Mouse (Mus musculus): Measurements from ENCODE around the gene Msln. TPM values are rescaled to one million over a fixed set of nuclear protein-coding genes. Genes with fewer than 3 reads are reported as not detected.
"Not testable (repeated sequence)": the region's sequence is repeated elsewhere in the genome, so short reads cannot be mapped to it uniquely, and the experiment has no call there.

Msln gene
- polyA plus RNA-seq, 1 experiment from 2014 or later = 9.4 TPM

- ATAC-seq (ENCODE audit: low read depth) = no peak
- 80% methylated on average over 10 of the region's 10 CpGs for WGBS
Measured at GRCm38 (mm10) chr17:25744311-25744710, 9.9 kb downstream of the Msln start.

GRCm38 (mm10) chr17:25743831-25744230 is 10.3 kb downstream of the Msln start:
- WGBS = 91% methylated on average over 9 of the region's 9 CpGs
- no peak overlapping the region for H3K27ac ChIP-seq (replicated peaks; ENCODE audit: low read depth, low read length)

More at GRCm38 (mm10) chr17:25744311-25744710, 9.9 kb downstream of the Msln start:
- H3K9me3 ChIP-seq (ENCODE audit: control insufficient read depth, low read length) = no peaks in the 10 kb centered on the region
- H3K9ac ChIP-seq (ENCODE audit: low read depth, low read length) = no peak overlapping the region
- no peak overlapping the region for H3K27ac ChIP-seq (replicated peaks; ENCODE audit: low read depth, low read length)
- no peak overlapping the region for H3K4me2 ChIP-seq (ENCODE audit: low read depth, low read length)
- H3K4me1 ChIP-seq (ENCODE audit: control insufficient read depth, insufficient read depth, low read length) = no peaks in the 10 kb centered on the region
- H3K36me3 ChIP-seq (ENCODE audit: control insufficient read depth, insufficient read depth, low read length) = no peaks in the 10 kb centered on the region
- no peaks in the 10 kb centered on the region for H3K27me3 ChIP-seq (replicated peaks; ENCODE audit: control insufficient read depth, insufficient read depth, low read length)
- no peak for DNase-seq (ENCODE audit: low spot score)
- H3K4me3 ChIP-seq (ENCODE audit: low read depth, low read length) = no peak overlapping the region

GRCm38 (mm10) chr17:25741471-25741870 is 12.7 kb downstream of the Msln start:
- DNase-seq (ENCODE audit: low spot score); ATAC-seq (ENCODE audit: low read depth); H3K9me3 ChIP-seq (ENCODE audit: control insufficient read depth, low read length); H3K36me3 ChIP-seq (ENCODE audit: control insufficient read depth, insufficient read depth, low read length); H3K4me3 ChIP-seq (ENCODE audit: low read depth, low read length); H3K4me1 ChIP-seq (ENCODE audit: control insufficient read depth, insufficient read depth, low read length); H3K27me3 ChIP-seq (replicated peaks; ENCODE audit: control insufficient read depth, insufficient read depth, low read length); H3K9ac ChIP-seq (ENCODE audit: low read depth, low read length); H3K4me2 ChIP-seq (ENCODE audit: low read depth, low read length); H3K27ac ChIP-seq (replicated peaks; ENCODE audit: low read depth, low read length): not testable (repeated sequence)
- WGBS = 66% methylated on average over 12 of the region's 12 CpGs

More at GRCm38 (mm10) chr17:25743831-25744230, 10.3 kb downstream of the Msln start:
- Histone ChIP-seq H3K27me3 (replicated peaks; ENCODE audit: control insufficient read depth, insufficient read depth, low read length) (no peaks in the 10 kb centered on the region), H3K4me2 (ENCODE audit: low read depth, low read length) (no peak overlapping the region), H3K9ac (ENCODE audit: low read depth, low read length) (no peak overlapping the region), H3K4me1 (ENCODE audit: control insufficient read depth, insufficient read depth, low read length) (no peaks in the 10 kb centered on the region), H3K4me3 (ENCODE audit: low read depth, low read length) (no peak overlapping the region), H3K9me3 (ENCODE audit: control insufficient read depth, low read length) (no peaks in the 10 kb centered on the region), H3K36me3 (ENCODE audit: control insufficient read depth, insufficient read depth, low read length) (no peaks in the 10 kb centered on the region)
- no peak for DNase-seq (ENCODE audit: low spot score)
- ATAC-seq (ENCODE audit: low read depth) = no peak

- no peaks in the 10 kb centered on the region for H3K9me3 ChIP-seq (ENCODE audit: control insufficient read depth, low read length)
- H3K4me1 ChIP-seq (ENCODE audit: control insufficient read depth, insufficient read depth, low read length) = no peaks in the 10 kb centered on the region
- H3K36me3 ChIP-seq (ENCODE audit: control insufficient read depth, insufficient read depth, low read length) = no peaks in the 10 kb centered on the region
- H3K9ac ChIP-seq (ENCODE audit: low read depth, low read length) = no peak overlapping the region
- no peak for DNase-seq (ENCODE audit: low spot score)
- H3K27me3 ChIP-seq (replicated peaks; ENCODE audit: control insufficient read depth, insufficient read depth, low read length) = no peaks in the 10 kb centered on the region
- no peak overlapping the region for H3K4me2 ChIP-seq (ENCODE audit: low read depth, low read length)
- WGBS = 70% methylated on average over 7 of the region's 7 CpGs
- H3K27ac ChIP-seq (replicated peaks; ENCODE audit: low read depth, low read length) = no peak overlapping the region
- no peak for ATAC-seq (ENCODE audit: low read depth)
- H3K4me3 ChIP-seq (ENCODE audit: low read depth, low read length) = no peak overlapping the region
Measured at GRCm38 (mm10) chr17:25738861-25739260, 15.3 kb downstream of the Msln start.

GRCm38 (mm10) chr17:25735745-25736144 is 18.4 kb downstream of the Msln start, which contains the start of gene Mslnl:
Mslnl (plus strand) TSS chr17:25736042.
- Histone ChIP-seq H3K4me1 (ENCODE audit: control insufficient read depth, insufficient read depth, low read length) (no peaks in the 10 kb centered on the region), H3K4me2 (ENCODE audit: low read depth, low read length) (no peak within 1 kb of the TSS), H3K4me3 (ENCODE audit: low read depth, low read length) (no peak within 1 kb of the TSS), H3K36me3 (ENCODE audit: control insufficient read depth, insufficient read depth, low read length) (0 out of 2 replicates have a peak, but pooled peaks cover 4% of the 10 kb centered on the region), H3K9me3 (ENCODE audit: control insufficient read depth, low read length) (no peaks in the 10 kb centered on the region), H3K27ac (replicated peaks; ENCODE audit: low read depth, low read length) (no peak within 1 kb of the TSS), H3K9ac (ENCODE audit: low read depth, low read length) (no peak within 1 kb of the TSS), H3K27me3 (replicated peaks; ENCODE audit: control insufficient read depth, insufficient read depth, low read length) (no peaks in the 10 kb centered on the region)
- DNase-seq (ENCODE audit: low spot score) = peak; percentile 46
- ATAC-seq (ENCODE audit: low read depth) = 0 out of 2 replicates have a peak, but pooled peaks have one; percentile 28
- 76% methylated on average over 2 of the region's 3 CpGs for WGBS

GRCm38 (mm10) chr17:25735246-25735645 is 18.9 kb downstream of the Msln start:
- Histone ChIP-seq H3K4me1 (ENCODE audit: control insufficient read depth, insufficient read depth, low read length) (no peaks in the 10 kb centered on the region), H3K27ac (replicated peaks; ENCODE audit: low read depth, low read length) (no peak overlapping the region), H3K9ac (ENCODE audit: low read depth, low read length) (no peak overlapping the region), H3K36me3 (ENCODE audit: control insufficient read depth, insufficient read depth, low read length) (0 out of 2 replicates have a peak, but pooled peaks cover 8% of the 10 kb centered on the region), H3K9me3 (ENCODE audit: control insufficient read depth, low read length) (no peaks in the 10 kb centered on the region), H3K4me2 (ENCODE audit: low read depth, low read length) (no peak overlapping the region), H3K4me3 (ENCODE audit: low read depth, low read length) (no peak overlapping the region), H3K27me3 (replicated peaks; ENCODE audit: control insufficient read depth, insufficient read depth, low read length) (no peaks in the 10 kb centered on the region)
- ATAC-seq (ENCODE audit: low read depth) = no peak
- 71% methylated on average over 5 of the region's 5 CpGs for WGBS
- no peak for DNase-seq (ENCODE audit: low spot score)

- Histone ChIP-seq H3K36me3 (ENCODE audit: control insufficient read depth, insufficient read depth, low read length) (0 out of 2 replicates have a peak, but pooled peaks cover 9% of the 10 kb centered on the region), H3K9me3 (ENCODE audit: control insufficient read depth, low read length) (no peaks in the 10 kb centered on the region), H3K4me3 (ENCODE audit: low read depth, low read length) (no peak overlapping the region), H3K4me1 (ENCODE audit: control insufficient read depth, insufficient read depth, low read length) (peaks cover 6% of the 10 kb centered on the region; the same call in 1 of the 2 replicates), H3K9ac (ENCODE audit: low read depth, low read length) (no peak overlapping the region), H3K27ac (replicated peaks; ENCODE audit: low read depth, low read length) (no peak overlapping the region), H3K27me3 (replicated peaks; ENCODE audit: control insufficient read depth, insufficient read depth, low read length) (no peaks in the 10 kb centered on the region), H3K4me2 (ENCODE audit: low read depth, low read length) (no peak overlapping the region)
- WGBS = 20% methylated on average over 2 of the region's 2 CpGs
- DNase-seq (ENCODE audit: low spot score) (peak; percentile 79), ATAC-seq (ENCODE audit: low read depth) (no peak)
Measured at GRCm38 (mm10) chr17:25732082-25732481, 22.1 kb downstream of the Msln start.

- Histone ChIP-seq H3K9me3 (ENCODE audit: control insufficient read depth, low read length) (no peaks in the 10 kb centered on the region), H3K36me3 (ENCODE audit: control insufficient read depth, insufficient read depth, low read length) (0 out of 2 replicates have a peak, but pooled peaks cover 9% of the 10 kb centered on the region), H3K4me3 (ENCODE audit: low read depth, low read length) (peak overlapping the region; percentile 63), H3K4me2 (ENCODE audit: low read depth, low read length) (peak overlapping the region; percentile 93), H3K27me3 (replicated peaks; ENCODE audit: control insufficient read depth, insufficient read depth, low read length) (no peaks in the 10 kb centered on the region), H3K4me1 (ENCODE audit: control insufficient read depth, insufficient read depth, low read length) (peaks cover 13% of the 10 kb centered on the region), H3K27ac (replicated peaks; ENCODE audit: low read depth, low read length) (peak overlapping the region; percentile 24), H3K9ac (ENCODE audit: low read depth, low read length) (peak overlapping the region; percentile 77)
- 25% methylated on average over 4 of the region's 4 CpGs for WGBS
- DNase-seq (ENCODE audit: low spot score) (no peak), ATAC-seq (ENCODE audit: low read depth) (no peak)
Measured at GRCm38 (mm10) chr17:25728009-25728270, 26.2 kb downstream of the Msln start.

- H3K4me3 ChIP-seq (ENCODE audit: low read depth, low read length) = peak within 1 kb of the TSS; percentile 63
- under 1% methylated on average over 36 of the region's 37 CpGs for WGBS
- 0 out of 2 replicates have a peak, but pooled peaks cover 9% of the 10 kb centered on the region for H3K36me3 ChIP-seq (ENCODE audit: control insufficient read depth, insufficient read depth, low read length)
- H3K9ac ChIP-seq (ENCODE audit: low read depth, low read length) = peak within 1 kb of the TSS; percentile 77
- DNase-seq (ENCODE audit: low spot score) = peak; percentile 100
- H3K9me3 ChIP-seq (ENCODE audit: control insufficient read depth, low read length) = no peaks in the 10 kb centered on the region
- peak within 1 kb of the TSS; percentile 24 for H3K27ac ChIP-seq (replicated peaks; ENCODE audit: low read depth, low read length)
- peaks cover 13% of the 10 kb centered on the region for H3K4me1 ChIP-seq (ENCODE audit: control insufficient read depth, insufficient read depth, low read length)
- peak; percentile 98 for ATAC-seq (ENCODE audit: low read depth)
- H3K27me3 ChIP-seq (replicated peaks; ENCODE audit: control insufficient read depth, insufficient read depth, low read length) = no peaks in the 10 kb centered on the region
- H3K4me2 ChIP-seq (ENCODE audit: low read depth, low read length) = peak within 1 kb of the TSS; percentile 93
Measured at GRCm38 (mm10) chr17:25727265-25728008, 26.7 kb downstream of the Msln start, which contains the start of the genes Chtf18 and Rpusd1. Chtf18 (minus strand) TSS chr17:25727419. Rpusd1 (plus strand) TSS chr17:25727670.

Measured in embryonic facial prominence, embryonic 14.5 days (tissue).